Mouse (Mus musculus): ENCODE results near the gene Zfp507. TPM values are rescaled to one million over a fixed set of nuclear protein-coding genes. Genes with fewer than 3 reads are reported as not detected.

Gene Zfp507
- total RNA-seq (2021) = 10 to 100 TPM; 13.0 to 13.9 TPM
- long read RNA-seq, experiment 1, partial matches to known transcripts = 0 of 2 reads
- long read RNA-seq, experiment 1, other reads (novel, unspliced or antisense) = 1 of 2 reads
- long read RNA-seq, experiment 2, partial matches to known transcripts = 0 of 1 reads
- long read RNA-seq, experiment 2, other reads (novel, unspliced or antisense) = 1 of 1 reads

GRCm38 (mm10) chr7:35802906-35803595 is at the start of gene Zfp507:
TSS of gene Zfp507 (minus strand) at chr7:35803003.
- peak; percentile 84 to 85 for DNase-seq

GRCm38 (mm10) chr7:35850426-35850825 is 47.6 kb upstream of the Zfp507 start:
- peak; percentile 7 for DNase-seq

- DNase-seq = no peak
These were observed 45.7 kb upstream of the Zfp507 start for GRCm38 (mm10) chr7:35848526-35848925.

GRCm38 (mm10) chr7:35840504-35840903 is 37.7 kb upstream of the Zfp507 start:
- no peak for DNase-seq

GRCm38 (mm10) chr7:35836851-35837250 is 34.0 kb upstream of the Zfp507 start:
- peak; percentile 44 to 52 for DNase-seq

- DNase-seq = no peak
These were observed 33.6 kb upstream of the Zfp507 start for GRCm38 (mm10) chr7:35836415-35836814.

GRCm38 (mm10) chr7:35830119-35830518 is 27.3 kb upstream of the Zfp507 start:
- no peak for DNase-seq

- no peak for DNase-seq
These were observed 21.1 kb upstream of the Zfp507 start for GRCm38 (mm10) chr7:35823906-35824305.

- DNase-seq = no peak
These were observed 19.5 kb upstream of the Zfp507 start for GRCm38 (mm10) chr7:35822320-35822719.

GRCm38 (mm10) chr7:35821357-35821756 is 18.6 kb upstream of the Zfp507 start:
- no peak for DNase-seq

GRCm38 (mm10) chr7:35819486-35819885 is 16.7 kb upstream of the Zfp507 start:
- DNase-seq = no peak

- DNase-seq = no peak
These were observed 12.2 kb upstream of the Zfp507 start for GRCm38 (mm10) chr7:35814759-35815551.

GRCm38 (mm10) chr7:35813306-35813705 is 10.5 kb upstream of the Zfp507 start:
- DNase-seq = no peak

GRCm38 (mm10) chr7:35810736-35811135 is 7.9 kb upstream of the Zfp507 start:
- peak; percentile 10 to 33 for DNase-seq

- DNase-seq = no peak
These were observed 1.4 kb upstream of the Zfp507 start for GRCm38 (mm10) chr7:35804206-35804605.

- no peak for DNase-seq
These were observed 450 bp downstream of the Zfp507 start for GRCm38 (mm10) chr7:35802201-35802905.

- DNase-seq = peak; percentile 10 to 29
These were observed 6.7 kb downstream of the Zfp507 start for GRCm38 (mm10) chr7:35796123-35796522.

- DNase-seq = no peak
These were observed 8.6 kb downstream of the Zfp507 start for GRCm38 (mm10) chr7:35794145-35794664.

GRCm38 (mm10) chr7:35792150-35792848 is 10.5 kb downstream of the Zfp507 start:
- no peak for DNase-seq

GRCm38 (mm10) chr7:35790926-35791325 is 11.9 kb downstream of the Zfp507 start:
- no peak for DNase-seq

- DNase-seq = no peak
These were observed 12.6 kb downstream of the Zfp507 start for GRCm38 (mm10) chr7:35790201-35790600.

- no peak for DNase-seq
These were observed 17.2 kb downstream of the Zfp507 start for GRCm38 (mm10) chr7:35785579-35785978.

All from heart, adult 18-20 months (tissue).